Mouse (Mus musculus) spleen, postnatal 4 days (tissue): Measurements from ENCODE around the gene Gm26558.

Experiments
- DNase-seq, 2 experiments: peaks; one replicate each; pipeline ENCODE4 v3.0.0; 2022; ENCODE audit warnings: low spot score in 2 of 2

Gene Gm26558

GRCm38 (mm10) chr2:70648271-70648670, 13.6 kb downstream of the Gm26558 start:
- DNase-seq: no peak

- no peak for DNase-seq
Measured at GRCm38 (mm10) chr2:70647681-70648080, 14.2 kb downstream of the Gm26558 start.

- DNase-seq: no peak
Measured at GRCm38 (mm10) chr2:70645266-70645780, 16.6 kb downstream of the Gm26558 start.

- DNase-seq: no peak
Measured at GRCm38 (mm10) chr2:70642971-70643565, 18.8 kb downstream of the Gm26558 start.

- no peak for DNase-seq
Measured at GRCm38 (mm10) chr2:70640968-70641367, 20.9 kb downstream of the Gm26558 start.

- DNase-seq: no peak
Measured at GRCm38 (mm10) chr2:70634028-70634690, 27.7 kb downstream of the Gm26558 start.

- peak in 1 of 2 experiments; percentile 44 for DNase-seq
Measured at GRCm38 (mm10) chr2:70632412-70632811, 29.5 kb downstream of the Gm26558 start.

- no peak for DNase-seq
Measured at GRCm38 (mm10) chr2:70631321-70631720, 30.6 kb downstream of the Gm26558 start.

GRCm38 (mm10) chr2:70629921-70630320, 32.0 kb downstream of the Gm26558 start:
- DNase-seq: peak in 1 of 2 experiments; percentile 64

- no peak for DNase-seq
Measured at GRCm38 (mm10) chr2:70629339-70629761, 32.6 kb downstream of the Gm26558 start.

- DNase-seq: no peak
Measured at GRCm38 (mm10) chr2:70628397-70628796, 33.5 kb downstream of the Gm26558 start.

GRCm38 (mm10) chr2:70625761-70626160, 36.1 kb downstream of the Gm26558 start:
- DNase-seq: no peak

- no peak for DNase-seq
Measured at GRCm38 (mm10) chr2:70622244-70622643, 39.7 kb downstream of the Gm26558 start.

GRCm38 (mm10) chr2:70620225-70620624, 41.7 kb downstream of the Gm26558 start:
- peak; percentile 60 to 87 for DNase-seq

GRCm38 (mm10) chr2:70619232-70619835, 42.6 kb downstream of the Gm26558 start:
- no peak for DNase-seq

GRCm38 (mm10) chr2:70616617-70617016, 45.3 kb downstream of the Gm26558 start:
- DNase-seq: no peak

- DNase-seq: no peak
Measured at GRCm38 (mm10) chr2:70616076-70616475, 45.8 kb downstream of the Gm26558 start.

GRCm38 (mm10) chr2:70614745-70615351, 47.1 kb downstream of the Gm26558 start:
- DNase-seq: peak; percentile 42 to 67
